Mouse (Mus musculus) small intestine, adult 2 months (tissue): Measurements from ENCODE around the gene Hmgcs1. TPM values are rescaled to one million over a fixed set of nuclear protein-coding genes. Genes with fewer than 3 reads are reported as not detected.

Experiments used
- H3K27ac ChIP-seq: fragments of 200-500 bp; 2 replicates; pipeline ENCODE4 v1.5.1; 2012; ENCODE audit warnings: low read depth, low read length, control low read depth, inconsistent platforms; ENCODE audit not compliant: insufficient read depth
- H3K27me3 ChIP-seq: fragments of 200-500 bp; 2 replicates; pipeline ENCODE4 v1.6.1; 2012; ENCODE audit warnings: mild to moderate bottlenecking, moderate library complexity, low read length, inconsistent platforms; ENCODE audit not compliant: control insufficient read depth, insufficient read depth
- H3K36me3 ChIP-seq: fragments of 200-500 bp; 2 replicates; pipeline ENCODE4 v1.6.1; 2012; ENCODE audit warnings: mild to moderate bottlenecking, low read length, control low read depth, inconsistent platforms; ENCODE audit not compliant: control insufficient read depth, insufficient read depth
- H3K4me1 ChIP-seq: fragments of 200-500 bp; 2 replicates; pipeline ENCODE4 v1.6.1; 2012; ENCODE audit warnings: low read length, inconsistent platforms, mixed read lengths; ENCODE audit not compliant: control insufficient read depth, insufficient read depth, insufficient read length
- H3K4me3 ChIP-seq: fragments of 200-500 bp; 2 replicates; pipeline ENCODE4 v1.5.1; 2012; ENCODE audit warnings: low read depth, mild to moderate bottlenecking, control low read depth, inconsistent platforms, low read length, moderate library complexity
- CTCF ChIP-seq: fragments of 200-500 bp; IDR thresholded peaks from 2 replicates; pipeline ENCODE4 v1.5.1; 2012; ENCODE audit warnings: low read depth, mild to moderate bottlenecking, control low read depth, inconsistent platforms, low read length, moderate library complexity, mixed read lengths; ENCODE audit not compliant: insufficient replicate concordance, insufficient read length; ENCODE audit errors: extremely low read depth
- POLR2A ChIP-seq: fragments of 200-500 bp; IDR thresholded peaks from 2 replicates; pipeline ENCODE4 v1.6.1; 2012; ENCODE audit warnings: low read depth, mild to moderate bottlenecking, control low read depth, inconsistent platforms, low read length, moderate library complexity
- WGBS: fragments of 180-500 bp; shearing (Covaris S2); methylation state at CpG from one replicate; pipeline ENCODE4 v1.1.7; 2018; 5-methylcytosine and 5-hydroxymethylcytosine counted together
- polyA plus RNA-seq: library from polyadenylated mRNA; depleted of rRNA; stranded (reverse); fragments of >200 nt; gene quantifications from 2 replicates; pipeline ENCODE4 v1.2.3, GENCODE M21; 2012

Hmgcs1 gene
- polyA plus RNA-seq, 1 experiment, result 14.3 TPM

DNA sequence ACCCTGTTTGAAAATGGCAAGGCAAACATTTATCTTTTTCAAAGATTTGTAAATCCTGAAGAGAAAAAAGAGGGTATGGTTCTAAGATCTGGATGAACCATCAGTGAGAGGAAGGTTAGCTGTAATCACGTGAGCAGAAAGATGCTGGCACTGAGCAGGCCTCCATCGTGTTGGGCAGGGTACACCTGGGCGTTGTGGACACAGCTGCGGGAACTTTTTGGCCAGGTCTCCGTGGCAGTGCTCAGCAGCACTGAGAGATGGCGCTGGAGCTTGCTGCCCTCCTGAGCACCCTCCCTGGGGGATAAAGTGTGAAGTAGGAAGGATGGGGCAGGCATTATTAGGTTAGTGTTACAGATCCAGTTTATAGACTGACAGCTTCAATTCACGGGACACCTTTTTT, 16.8 kb downstream of the Hmgcs1 start:
- Histone ChIP-seq H3K4me3 (no peak overlapping the region), H3K36me3 (peaks cover 48% of the 10 kb centered on the region), H3K4me1 (no peaks in the 10 kb centered on the region), H3K27me3 (no peaks in the 10 kb centered on the region), H3K27ac (no peak overlapping the region)
- WGBS, result 57% methylated on average over 7 of the region's 7 CpGs
- TF ChIP-seq POLR2A, result no peak

DNA sequence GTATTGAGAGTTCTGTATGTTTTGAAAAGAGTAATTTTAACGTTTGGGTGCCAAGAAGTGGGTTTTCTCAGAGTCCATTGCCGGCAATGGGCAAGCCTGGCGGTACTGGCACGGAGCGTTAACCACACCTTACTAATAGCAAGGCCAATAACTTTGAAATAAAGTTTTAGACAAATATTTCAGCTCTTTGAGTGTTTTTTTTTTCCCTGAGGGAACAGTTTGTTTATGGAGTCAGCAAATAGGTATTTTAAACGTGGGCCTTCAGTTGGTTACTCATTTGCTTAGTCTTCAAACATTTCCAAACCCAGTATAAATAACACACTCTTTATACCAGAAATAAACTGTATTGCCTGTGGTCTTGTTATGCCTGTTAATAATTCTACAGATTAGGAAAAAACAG, 17.7 kb downstream of the Hmgcs1 start:
- Histone ChIP-seq H3K4me3 (no peak overlapping the region), H3K27me3 (no peaks in the 10 kb centered on the region), H3K4me1 (no peaks in the 10 kb centered on the region), H3K27ac (no peak overlapping the region), H3K36me3 (peaks cover 41% of the 10 kb centered on the region)
- no peak for TF ChIP-seq CTCF
- TF ChIP-seq POLR2A, result no peak
- WGBS, result 78% methylated on average over 6 of the region's 6 CpGs

DNA sequence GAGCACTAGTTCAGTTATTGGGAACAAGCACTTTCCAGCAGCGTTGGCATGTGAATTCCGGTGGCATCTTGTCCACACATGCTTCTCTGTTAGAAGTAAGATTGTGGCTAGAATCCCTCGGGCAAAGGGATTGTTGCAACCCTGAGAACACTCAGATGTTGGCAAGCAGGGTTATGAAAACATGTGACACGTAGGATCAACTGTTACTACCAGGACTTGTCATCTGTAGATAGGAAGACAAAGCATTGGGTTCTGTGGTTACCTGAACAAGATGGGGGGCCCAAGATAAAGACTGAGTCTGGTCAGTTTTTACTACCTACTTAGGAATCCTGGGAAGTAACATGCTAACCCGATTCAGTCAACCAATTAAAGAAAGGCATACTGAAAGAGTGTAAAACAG, 18.8 kb downstream of the Hmgcs1 start:
- peaks cover 33% of the 10 kb centered on the region for H3K36me3 ChIP-seq
- no peak overlapping the region for H3K4me3 ChIP-seq
- no peaks in the 10 kb centered on the region for H3K4me1 ChIP-seq
- no peak overlapping the region for H3K27ac ChIP-seq
- no peak for TF ChIP-seq CTCF
- TF ChIP-seq POLR2A, result no peak
- WGBS, result 80% methylated on average over 5 of the region's 5 CpGs
- no peaks in the 10 kb centered on the region for H3K27me3 ChIP-seq

DNA sequence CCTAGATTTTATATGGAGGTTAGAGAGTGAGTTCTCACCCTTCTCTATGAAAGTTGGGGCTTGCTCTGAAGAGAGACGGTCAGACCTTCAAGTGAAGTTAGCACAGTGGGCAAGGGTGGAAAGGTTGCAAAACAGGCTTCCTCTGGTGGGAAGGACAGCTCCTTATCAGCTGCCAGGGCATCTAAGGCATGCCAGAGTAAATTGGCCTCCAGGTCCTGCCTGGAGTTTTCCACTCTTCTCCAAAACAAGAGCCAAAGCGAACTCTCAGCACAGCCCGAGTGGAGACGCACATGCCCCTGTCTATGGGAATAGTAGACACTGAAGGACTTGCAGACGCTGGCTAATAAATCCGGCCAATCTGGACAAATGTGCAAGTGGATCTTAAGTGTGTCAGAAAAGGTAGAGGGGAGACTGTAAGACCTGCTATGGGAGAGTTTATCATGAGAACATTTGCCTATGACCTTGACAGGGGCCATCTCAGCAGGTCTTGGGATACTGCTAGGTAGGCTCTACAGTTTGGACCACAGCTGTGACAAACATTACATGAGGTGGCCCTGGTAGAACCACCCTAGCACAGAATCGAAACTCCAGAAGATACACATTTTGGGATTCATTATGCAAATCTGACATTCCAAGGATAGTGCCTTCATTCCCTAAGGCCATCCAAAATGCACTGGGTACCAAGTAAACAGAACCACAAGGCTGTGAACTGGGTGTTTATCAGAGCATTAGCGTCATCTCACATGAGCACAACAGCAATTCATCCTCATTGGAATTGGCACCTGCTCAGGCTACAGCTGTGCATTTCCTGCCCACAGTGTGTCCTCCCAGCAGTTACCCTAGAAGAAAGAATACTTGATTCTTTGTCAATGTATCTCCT, 19.4 kb downstream of the Hmgcs1 start:
- Histone ChIP-seq H3K27ac (no peak overlapping the region), H3K36me3 (peaks cover 28% of the 10 kb centered on the region), H3K27me3 (no peaks in the 10 kb centered on the region), H3K4me1 (no peaks in the 10 kb centered on the region), H3K4me3 (no peak overlapping the region)
- TF ChIP-seq POLR2A (no peak), CTCF (no peak)
- 86% methylated on average over 8 of the region's 8 CpGs for WGBS

DNA sequence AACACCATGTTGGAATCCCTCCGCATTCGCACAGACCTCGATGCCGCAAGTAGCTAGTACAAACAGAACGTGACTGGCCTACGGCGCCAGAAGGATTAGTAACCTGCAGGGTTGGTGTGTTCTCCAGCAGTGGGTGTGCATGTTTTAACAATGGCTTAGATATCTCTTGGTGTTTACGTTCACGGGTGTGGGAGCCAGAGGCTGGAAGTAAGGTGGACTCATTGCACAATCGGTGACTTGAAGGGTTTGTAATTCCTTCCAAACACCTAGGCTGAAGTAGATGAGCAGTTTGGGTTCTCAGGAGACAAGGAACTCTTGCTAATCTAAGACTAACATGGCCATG, 20.1 kb downstream of the Hmgcs1 start:
- no peaks in the 10 kb centered on the region for H3K27me3 ChIP-seq
- no peak overlapping the region for H3K4me3 ChIP-seq
- WGBS, result 58% methylated on average over 10 of the region's 10 CpGs
- peaks cover 23% of the 10 kb centered on the region for H3K36me3 ChIP-seq
- no peaks in the 10 kb centered on the region for H3K4me1 ChIP-seq
- H3K27ac ChIP-seq, result no peak overlapping the region
- TF ChIP-seq POLR2A (no peak), CTCF (no peak)

DNA sequence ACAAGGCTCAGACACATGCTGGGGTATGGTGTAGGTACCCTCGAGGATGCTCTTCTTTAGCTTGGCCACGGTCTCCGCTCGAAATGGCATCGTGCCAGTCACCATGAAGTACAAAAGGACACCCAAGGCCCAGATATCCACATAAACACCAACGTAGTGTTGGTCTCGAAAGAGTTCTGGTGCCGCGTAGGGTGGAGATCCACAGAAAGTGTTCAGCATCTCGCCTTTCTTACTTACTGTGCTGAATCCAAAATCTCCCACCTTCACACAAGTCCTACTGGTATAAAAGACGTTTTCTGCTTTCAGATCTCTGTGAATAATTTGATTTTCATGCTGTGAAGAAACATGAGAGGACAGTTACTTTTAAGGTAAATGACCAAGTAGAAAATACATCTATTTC, 22.3 kb downstream of the Hmgcs1 start:
- Histone ChIP-seq H3K36me3 (peaks cover 7% of the 10 kb centered on the region), H3K27me3 (no peaks in the 10 kb centered on the region), H3K4me3 (no peak overlapping the region), H3K4me1 (no peaks in the 10 kb centered on the region), H3K27ac (no peak overlapping the region)
- WGBS, result 89% methylated on average over 11 of the region's 11 CpGs
- TF ChIP-seq CTCF (no peak), POLR2A (no peak)

DNA sequence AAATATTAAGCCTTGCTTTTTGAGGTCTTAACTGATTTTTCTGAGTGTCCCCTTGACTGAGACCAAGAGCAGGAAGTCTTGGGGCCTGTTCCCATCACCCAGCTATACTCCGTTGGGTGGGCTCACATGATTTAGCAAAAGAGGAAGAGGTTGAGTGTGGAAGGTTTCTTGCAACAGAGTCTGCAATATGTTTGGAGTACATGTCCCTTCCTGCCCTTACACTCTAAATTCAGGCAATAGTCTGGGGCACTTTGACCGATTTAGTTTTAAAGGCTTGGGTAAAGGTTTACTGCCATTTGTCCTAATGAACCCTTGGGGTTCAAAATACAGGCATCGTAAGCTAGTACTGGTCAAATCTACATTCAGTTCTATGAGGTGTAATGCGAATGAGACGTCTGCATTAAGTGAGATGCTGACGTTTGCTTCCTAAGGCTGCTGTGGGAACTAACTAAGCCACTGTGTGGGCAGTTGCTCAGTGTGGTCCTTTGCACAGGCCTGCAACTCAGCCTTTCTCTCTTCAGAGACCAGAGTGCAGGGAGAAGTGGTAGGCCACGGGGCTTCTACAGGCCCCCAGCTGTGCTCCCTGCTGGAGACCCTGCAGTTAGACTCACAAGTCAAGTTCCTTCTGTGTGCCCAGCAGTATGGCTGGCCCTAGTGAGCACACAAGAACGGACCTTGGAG, 23.1 kb downstream of the Hmgcs1 start:
- no peak overlapping the region for H3K27ac ChIP-seq

More for the DNA sequence above, 23.1 kb downstream of the Hmgcs1 start:
- Histone ChIP-seq H3K4me1 (no peaks in the 10 kb centered on the region), H3K27me3 (no peaks in the 10 kb centered on the region), H3K36me3 (peaks cover 5% of the 10 kb centered on the region), H3K4me3 (no peak overlapping the region)
- WGBS, result 74% methylated on average over 8 of the region's 8 CpGs
- TF ChIP-seq POLR2A (no peak), CTCF (no peak)
